Mouse (Mus musculus) spleen, adult 2 months (tissue): ENCODE measurements around the gene Ahdc1.

ENCODE experiments used
- CTCF ChIP-seq: fragments of 200-500 bp; IDR thresholded peaks from 2 replicates; pipeline ENCODE4 v1.5.1; 2011; ENCODE audit warnings: mild to moderate bottlenecking, inconsistent platforms; ENCODE audit not compliant: insufficient read depth, insufficient read length, insufficient replicate concordance; ENCODE audit errors: extremely low read depth
- POLR2A ChIP-seq: fragments of 200-500 bp; IDR thresholded peaks from 2 replicates; pipeline ENCODE4 v1.6.1; 2011; ENCODE audit warnings: low read depth, low read length, inconsistent platforms

- TF ChIP-seq CTCF (no peak), POLR2A (no peak)
These were observed 13.4 kb upstream of the Ahdc1 start for GRCm38 (mm10) chr4:132997469-132998237.
